Mouse (Mus musculus) 416B (cell line): ENCODE results near the gene Myl12a.

Source experiments
- DNase-seq: peaks from one replicate; pipeline ENCODE4 v3.0.0; 2011; ENCODE audit warnings: low read depth

Gene Myl12a

GRCm38 (mm10) chr17:71002744-71003094 lies at the start of gene Myl12a:
Myl12a (minus strand) TSS chr17:71002878.
- no peak for DNase-seq

GRCm38 (mm10) chr17:71049292-71049691 lies 46.6 kb upstream of the Myl12a start:
- DNase-seq = no peak

GRCm38 (mm10) chr17:71046856-71047255 lies 44.2 kb upstream of the Myl12a start:
- no peak for DNase-seq

- no peak for DNase-seq
These were observed 42.9 kb upstream of the Myl12a start for GRCm38 (mm10) chr17:71045591-71045990.

- peak; percentile 34 for DNase-seq
These were observed 40.0 kb upstream of the Myl12a start for GRCm38 (mm10) chr17:71042645-71043044.

GRCm38 (mm10) chr17:71040582-71040880 lies 37.9 kb upstream of the Myl12a start:
- DNase-seq = peak; percentile 96

GRCm38 (mm10) chr17:71039851-71040581 lies 37.3 kb upstream of the Myl12a start:
- no peak for DNase-seq

GRCm38 (mm10) chr17:71038812-71039211 lies 36.1 kb upstream of the Myl12a start:
- no peak for DNase-seq

GRCm38 (mm10) chr17:71037188-71037587 lies 34.5 kb upstream of the Myl12a start:
- no peak for DNase-seq

- DNase-seq = no peak
These were observed 31.8 kb upstream of the Myl12a start for GRCm38 (mm10) chr17:71034472-71034871.

GRCm38 (mm10) chr17:71032719-71033118 lies 30.0 kb upstream of the Myl12a start:
- DNase-seq = no peak

GRCm38 (mm10) chr17:71027186-71027585 lies 24.5 kb upstream of the Myl12a start:
- DNase-seq = no peak

- DNase-seq = no peak
These were observed 23.2 kb upstream of the Myl12a start for GRCm38 (mm10) chr17:71025922-71026321.

- no peak for DNase-seq
These were observed 21.4 kb upstream of the Myl12a start for GRCm38 (mm10) chr17:71024071-71024470.

- DNase-seq = no peak
These were observed 20.2 kb upstream of the Myl12a start for GRCm38 (mm10) chr17:71022841-71023240.

GRCm38 (mm10) chr17:71019860-71020259 lies 17.2 kb upstream of the Myl12a start:
- DNase-seq = no peak

GRCm38 (mm10) chr17:71019309-71019655 lies 16.6 kb upstream of the Myl12a start:
- no peak for DNase-seq

- no peak for DNase-seq
These were observed 16.1 kb upstream of the Myl12a start for GRCm38 (mm10) chr17:71018616-71019308.

- DNase-seq = no peak
These were observed 15.5 kb upstream of the Myl12a start for GRCm38 (mm10) chr17:71018151-71018550.

GRCm38 (mm10) chr17:71017457-71017998 lies 14.8 kb upstream of the Myl12a start:
- DNase-seq = no peak

GRCm38 (mm10) chr17:71014911-71015310 lies 12.2 kb upstream of the Myl12a start:
- no peak for DNase-seq

- DNase-seq = no peak
These were observed 10.4 kb upstream of the Myl12a start for GRCm38 (mm10) chr17:71013105-71013504.

- no peak for DNase-seq
These were observed 9.4 kb upstream of the Myl12a start for GRCm38 (mm10) chr17:71011931-71012662.
